Mouse (Mus musculus): ENCODE measurements around the gene Fam43b. TPM values are rescaled to one million over a fixed set of nuclear protein-coding genes. Genes with fewer than 3 reads are reported as not detected.
"Not testable (repeated sequence)": the region's sequence is repeated elsewhere in the genome, so short reads cannot be mapped to it uniquely, and the experiment has no call there.

Fam43b gene
- total RNA-seq (2021), result not detected
- long read RNA-seq, experiment 1, result 0 reads
- long read RNA-seq, experiment 2, result 0 reads

GRCm38 (mm10) chr4:138395971-138396645 is at the start of gene Fam43b:
Gene Fam43b, minus strand, starts transcription at chr4:138396528.
- Histone ChIP-seq H3K4me3 (peak within 1 kb of the TSS; percentile 63), H3K27ac (no peak within 1 kb of the TSS)
- DNase-seq, result peak; percentile 58
- TF ChIP-seq CTCF (IDR thresholded peaks at IDR 0.05), result no peak
- intact Hi-C loops (cut with DNase I), result no loop called here

DNA sequence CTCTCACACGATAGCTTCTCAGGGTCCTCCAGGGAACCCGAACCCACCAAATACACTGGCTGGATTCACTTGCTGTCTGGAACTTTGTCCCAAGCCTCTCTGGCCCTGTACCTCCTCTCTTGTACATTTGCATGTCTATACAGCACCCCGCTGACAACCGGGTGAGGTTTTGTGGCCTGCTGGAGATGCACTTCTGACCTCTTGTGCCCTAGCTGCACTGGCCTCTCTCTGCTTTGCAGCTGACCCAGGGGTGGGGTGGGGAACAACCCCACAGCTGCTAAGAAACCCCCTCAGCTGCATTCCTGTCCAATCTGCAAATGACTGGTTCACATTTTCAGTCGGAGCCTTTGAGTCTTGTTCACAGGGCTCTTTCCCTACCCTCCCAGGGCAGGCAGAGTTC is 48.6 kb upstream of the Fam43b start:
- H3K4me3 ChIP-seq, result no peak overlapping the region
- no peak overlapping the region for H3K27ac ChIP-seq
- intact Hi-C loops (cut with DNase I), result loop anchor here (5.0 kb wide), 1 partner anchor 347 kb away; no protein-coding TSS in a partner anchor
- no peak for DNase-seq
- TF ChIP-seq CTCF (IDR thresholded peaks at IDR 0.05), result no peak

DNA sequence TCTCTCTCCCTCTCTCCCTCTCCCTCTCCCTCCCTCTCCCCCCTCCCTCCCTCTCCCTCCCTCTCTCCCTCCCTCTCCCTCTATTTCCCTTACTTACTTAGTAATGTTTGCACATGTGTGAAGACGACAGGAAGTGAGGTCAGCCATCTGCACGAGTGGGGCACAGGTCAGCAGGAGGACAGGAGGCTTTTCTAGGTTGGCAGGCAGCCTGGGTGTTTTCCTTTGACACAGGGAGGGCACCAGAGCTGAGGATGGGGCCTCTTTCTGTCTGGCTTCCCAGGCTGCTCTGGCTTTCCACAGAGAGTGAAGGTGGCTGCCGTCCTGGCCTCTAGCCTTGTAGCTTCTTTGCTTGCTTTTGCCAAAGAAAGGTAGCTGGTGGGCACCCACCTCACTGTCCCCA is 43.7 kb upstream of the Fam43b start:
- no peak for TF ChIP-seq CTCF (IDR thresholded peaks at IDR 0.05)
- intact Hi-C loops (cut with DNase I), result no loop called here
- no peak overlapping the region for H3K27ac ChIP-seq
- DNase-seq, result no peak
- H3K4me3 ChIP-seq, result no peak overlapping the region

GRCm38 (mm10) chr4:138434347-138435316 is 38.3 kb upstream of the Fam43b start, which contains the start of gene Mul1:
Gene Mul1, plus strand, starts transcription at chr4:138434671.
- DNase-seq, result peak; percentile 97
- H3K4me3 ChIP-seq, result peak within 1 kb of the TSS; percentile 96
- peak within 1 kb of the TSS; percentile 95 for H3K27ac ChIP-seq
- intact Hi-C loops (cut with DNase I), result no loop called here
- 0 out of 2 replicates have a peak, but pooled peaks have one; percentile 3 for TF ChIP-seq CTCF (IDR thresholded peaks at IDR 0.05)

GRCm38 (mm10) chr4:138431340-138431739 is 35.0 kb upstream of the Fam43b start:
- intact Hi-C loops (cut with DNase I), result no loop called here
- Histone ChIP-seq H3K4me3 (no peak overlapping the region), H3K27ac (no peak overlapping the region)
- DNase-seq, result no peak
- TF ChIP-seq CTCF (IDR thresholded peaks at IDR 0.05), result no peak

- DNase-seq, result no peak
- Histone ChIP-seq H3K4me3 (no peak overlapping the region), H3K27ac (no peak overlapping the region)
- intact Hi-C loops (cut with DNase I), result loop anchor here (5.0 kb wide), 1 partner anchor 52 kb away; no protein-coding TSS in a partner anchor
- peak; percentile 58 for TF ChIP-seq CTCF (IDR thresholded peaks at IDR 0.05)
Observed at GRCm38 (mm10) chr4:138429778-138430177, 33.5 kb upstream of the Fam43b start.

- peak overlapping the region; percentile 82 for H3K27ac ChIP-seq
- peak overlapping the region; percentile 44 for H3K4me3 ChIP-seq
- TF ChIP-seq CTCF (IDR thresholded peaks at IDR 0.05), result peak; percentile 90
- intact Hi-C loops (cut with DNase I), result loop anchor here (2.0 to 5.0 kb wide), 2 partner anchors 50 to 108 kb away; no protein-coding TSS in a partner anchor
- DNase-seq, result peak; percentile 86
Observed at GRCm38 (mm10) chr4:138426778-138427705, 30.7 kb upstream of the Fam43b start.

DNA sequence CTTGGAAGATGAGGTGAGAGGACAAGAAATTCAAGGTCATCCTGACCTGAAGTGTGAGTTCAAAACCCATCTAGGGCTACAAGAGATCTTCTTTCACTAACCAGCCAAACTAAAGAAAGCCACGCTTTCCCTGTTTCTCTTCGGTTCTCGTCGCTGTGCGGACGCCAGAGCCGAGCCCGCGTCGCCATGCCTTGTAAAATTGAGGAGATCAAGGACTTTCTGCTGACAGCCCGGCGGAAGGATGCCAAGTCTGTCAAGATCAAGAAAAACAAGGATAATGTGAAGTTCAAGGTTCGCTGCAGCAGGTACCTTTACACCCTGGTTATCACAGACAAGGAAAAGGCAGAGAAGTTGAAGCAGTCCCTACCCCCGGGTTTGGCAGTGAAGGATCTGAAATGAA is 29.3 kb upstream of the Fam43b start:
- H3K27ac ChIP-seq, DNase-seq, H3K4me3 ChIP-seq: not testable (repeated sequence)
- intact Hi-C loops (cut with DNase I), result loop anchor here (2.0 to 5.0 kb wide), 2 partner anchors 48 to 107 kb away; no protein-coding TSS in a partner anchor

DNA sequence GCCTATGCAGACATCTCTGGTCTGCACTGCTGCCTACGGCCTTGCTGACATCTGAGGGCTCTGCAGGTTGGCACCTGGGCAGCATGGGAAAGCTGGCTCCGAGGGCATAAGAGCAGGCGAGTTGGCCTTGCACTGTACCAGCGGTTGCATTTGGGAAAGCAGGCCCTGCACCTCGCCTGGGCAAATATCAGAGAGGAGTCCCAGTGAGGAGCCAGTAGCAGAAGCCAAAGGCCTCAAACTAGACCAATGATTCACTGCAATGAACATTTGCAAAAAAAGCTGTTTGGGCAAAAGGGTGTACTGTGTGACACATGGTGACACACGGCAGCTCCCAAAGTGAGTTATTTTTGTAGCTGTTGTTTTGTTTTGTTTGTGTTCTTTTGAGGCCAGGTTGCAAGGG is 28.7 kb upstream of the Fam43b start:
- no peak overlapping the region for H3K27ac ChIP-seq
- H3K4me3 ChIP-seq, result no peak overlapping the region
- TF ChIP-seq CTCF (IDR thresholded peaks at IDR 0.05), result no peak
- intact Hi-C loops (cut with DNase I), result loop anchor here (5.0 kb wide), 1 partner anchor 48 kb away; no protein-coding TSS in a partner anchor
- DNase-seq, result no peak

GRCm38 (mm10) chr4:138418340-138418957 is 22.1 kb upstream of the Fam43b start:
- H3K27ac ChIP-seq, result no peak overlapping the region
- intact Hi-C loops (cut with DNase I), result no loop called here
- no peak for DNase-seq
- no peak overlapping the region for H3K4me3 ChIP-seq
- no peak for TF ChIP-seq CTCF (IDR thresholded peaks at IDR 0.05)

DNA sequence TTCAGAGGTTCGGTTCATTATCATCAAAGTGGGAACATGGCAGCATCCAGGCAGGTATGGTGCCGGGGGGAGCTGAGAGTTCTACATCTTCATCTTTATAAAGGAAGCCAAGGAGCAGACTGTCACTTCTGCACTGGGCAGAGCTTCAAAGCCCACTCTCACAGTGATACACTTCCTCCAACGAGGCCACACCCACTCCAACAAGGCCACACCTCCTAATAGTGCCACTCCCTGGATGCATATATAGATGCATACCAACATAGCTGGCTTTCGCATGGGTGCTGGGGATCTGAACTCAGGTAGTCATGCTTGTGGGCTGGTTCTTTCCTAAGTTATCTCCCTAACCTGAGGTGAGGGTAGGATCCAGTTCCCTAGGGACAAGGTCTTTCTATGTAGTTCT is 21.6 kb upstream of the Fam43b start:
- H3K27ac ChIP-seq, result no peak overlapping the region
- H3K4me3 ChIP-seq, result no peak overlapping the region
- TF ChIP-seq CTCF (IDR thresholded peaks at IDR 0.05), result no peak
- DNase-seq, result no peak
- intact Hi-C loops (cut with DNase I), result no loop called here

Data from gastrocnemius, adult 2 months (tissue).